ENCODE assay signal across 25 mouse cellular contexts in the genomic region with DNA sequence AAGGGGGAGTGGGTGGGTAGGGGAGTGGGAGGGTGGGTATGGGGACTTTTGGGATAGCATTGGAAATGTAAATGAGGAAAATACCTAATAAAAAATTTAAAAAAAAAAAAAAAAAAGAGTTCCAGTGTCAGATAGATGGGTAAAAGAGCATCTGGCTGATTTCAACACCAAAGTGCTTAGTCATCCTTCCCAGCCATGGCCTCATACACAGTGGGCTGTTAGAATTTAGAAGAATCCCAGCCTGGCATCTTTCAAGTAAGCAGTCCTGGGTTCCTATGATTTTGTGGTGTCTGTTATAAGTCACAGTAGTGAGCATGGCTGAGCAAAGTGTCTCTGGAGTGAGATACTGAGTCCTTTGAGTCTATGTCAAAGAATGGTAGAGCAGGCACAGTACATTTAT. TPM values are rescaled to one million over a fixed set of nuclear protein-coding genes. Genes with fewer than 3 reads are reported as not detected.
DNase-seq lines count a peak whose midpoint lies in the region; ATAC-seq and TF ChIP-seq lines count a peak whose summit lies in the region.
"Had no signal": no experiment of that assay in that cellular context is flagged by ENCODE, and none has a peak within 500 bp of the region (broad histone marks: within the 10 kb centered on the region; RNA-seq: fewer than 3 reads in every experiment).

No protein-coding gene starts in this region.

- no peaks in the 10 kb centered on the region for H3K9me3 ChIP-seq in liver, embryonic 12.5 days (replicated peaks)
- H3K9me3 ChIP-seq in liver, postnatal 0 days (ENCODE audit: low read length) = no peaks in the 10 kb centered on the region
- H3K9me3 ChIP-seq in liver, embryonic 13.5 days (replicated peaks) = no peaks in the 10 kb centered on the region
- no peaks in the 10 kb centered on the region for H3K9me3 ChIP-seq in kidney, embryonic 14.5 days (ENCODE audit: control insufficient read depth, low read length)
- H3K9me3 ChIP-seq: embryonic facial prominence, embryonic 12.5 days; forebrain, embryonic 15.5 days; heart, embryonic 13.5 days; hindbrain, embryonic 13.5 days had no signal

- no peaks in the 10 kb centered on the region for H3K27me3 ChIP-seq in liver, embryonic 12.5 days (replicated peaks)
- H3K27me3 ChIP-seq in liver, postnatal 0 days (ENCODE audit: insufficient read depth, low read length) = no peaks in the 10 kb centered on the region
- H3K27me3 ChIP-seq in liver, embryonic 13.5 days = no peaks in the 10 kb centered on the region
- H3K27me3 ChIP-seq in myocyte (ENCODE audit: control insufficient read depth, insufficient read depth, insufficient read length) = no peaks in the 10 kb centered on the region
- no peaks in the 10 kb centered on the region for H3K27me3 ChIP-seq in kidney, embryonic 14.5 days (ENCODE audit: control insufficient read depth, insufficient read depth, low read length)
- H3K27me3 ChIP-seq: embryonic facial prominence, embryonic 12.5 days; forebrain, embryonic 15.5 days; heart, embryonic 13.5 days; hindbrain, embryonic 13.5 days had no signal

- peaks cover 5% of the 10 kb centered on the region; the same call in 1 of the 2 replicates for H3K4me1 ChIP-seq in liver, embryonic 12.5 days
- H3K4me1 ChIP-seq in liver, postnatal 0 days (ENCODE audit: insufficient read depth) = no peaks in the 10 kb centered on the region
- no peaks in the 10 kb centered on the region for H3K4me1 ChIP-seq in liver, embryonic 13.5 days (replicated peaks)
- H3K4me1 ChIP-seq in kidney, embryonic 14.5 days (ENCODE audit: control insufficient read depth, insufficient read depth, low read length) = no peaks in the 10 kb centered on the region
- H3K4me1 ChIP-seq: embryonic facial prominence, embryonic 12.5 days; forebrain, embryonic 15.5 days; heart, embryonic 13.5 days; hindbrain, embryonic 13.5 days had no signal

- no peak overlapping the region for H3K9ac ChIP-seq in liver, embryonic 12.5 days
- no peak overlapping the region for H3K9ac ChIP-seq in liver, postnatal 0 days (replicated peaks)
- H3K9ac ChIP-seq in liver, embryonic 13.5 days = no peak overlapping the region
- no peak overlapping the region for H3K9ac ChIP-seq in kidney, embryonic 14.5 days (ENCODE audit: low read depth, low read length)
- H3K9ac ChIP-seq: embryonic facial prominence, embryonic 12.5 days; forebrain, embryonic 15.5 days; heart, embryonic 13.5 days; hindbrain, embryonic 13.5 days had no signal

- H3ac ChIP-seq in myocyte (ENCODE audit: control insufficient read depth, insufficient read length) = no peak overlapping the region

- intact Hi-C loops in left cerebral cortex, postnatal 10 days (cut with DNase I) = no loop called here

- peak; percentile 77 for ATAC-seq in liver, embryonic 12.5 days
- ATAC-seq in liver, postnatal 0 days = no peak
- peak; percentile 56; the same call in 1 of the 2 replicates for ATAC-seq in liver, embryonic 13.5 days (ENCODE audit: low read depth)
- no peak for ATAC-seq in kidney, embryonic 14.5 days (ENCODE audit: low FRiP score, low TSS enrichment)
- no peak for ATAC-seq in megakaryocyte-erythroid progenitor cell, adult 5-6 weeks (replicated peaks; ENCODE audit: low FRiP score, low TSS enrichment, poor library complexity, severe bottlenecking)
- ATAC-seq: activated CD4-positive, CD25-positive, alpha-beta regulatory T cell, adult 4 months; forebrain, embryonic 15.5 days; hindbrain, postnatal 0 days had no signal

- no peak for TF ChIP-seq EP300 in liver, postnatal 0 days (IDR thresholded peaks at IDR 0.05; ENCODE audit: low read depth)

- DNase-seq in liver, postnatal 0 days = no peak
- DNase-seq in NIH3T3 (ENCODE audit: low read depth) = peak; percentile 46
- DNase-seq in liver, embryonic 13.5 days = no peak
- no peak for DNase-seq in left cerebral cortex, postnatal 10 days (ENCODE audit: extremely low spot score in 1 of 2, low spot score in 2 of 2)
- DNase-seq: adrenal gland, adult 2 months; adrenal gland, postnatal 25 days; cerebellum, adult 8-10 months; cerebellum, postnatal 25 days; gastrocnemius, postnatal 36 days; heart, adult 11 months had no signal

- H3K27ac ChIP-seq in liver, embryonic 12.5 days = no peak overlapping the region
- H3K27ac ChIP-seq in liver, postnatal 0 days (ENCODE audit: low read depth) = no peak overlapping the region
- no peak overlapping the region for H3K27ac ChIP-seq in liver, embryonic 13.5 days
- no peak overlapping the region for H3K27ac ChIP-seq in kidney, embryonic 14.5 days (ENCODE audit: low read depth, low read length)
- H3K27ac ChIP-seq: embryonic facial prominence, embryonic 12.5 days; forebrain, embryonic 15.5 days; heart, embryonic 13.5 days; hindbrain, embryonic 13.5 days; hindbrain, postnatal 0 days had no signal

- no peaks in the 10 kb centered on the region for H3K36me3 ChIP-seq in liver, embryonic 12.5 days
- no peaks in the 10 kb centered on the region for H3K36me3 ChIP-seq in liver, postnatal 0 days (replicated peaks; ENCODE audit: insufficient read depth, low read length)
- no peaks in the 10 kb centered on the region for H3K36me3 ChIP-seq in liver, embryonic 13.5 days
- no peaks in the 10 kb centered on the region for H3K36me3 ChIP-seq in myocyte (ENCODE audit: control insufficient read depth, insufficient read depth)
- no peaks in the 10 kb centered on the region for H3K36me3 ChIP-seq in kidney, embryonic 14.5 days (ENCODE audit: control insufficient read depth, insufficient read depth, low read length)
- H3K36me3 ChIP-seq: embryonic facial prominence, embryonic 12.5 days; forebrain, embryonic 15.5 days; heart, embryonic 13.5 days; hindbrain, embryonic 13.5 days had no signal

- TF ChIP-seq CTCF in liver, postnatal 0 days (IDR thresholded peaks at IDR 0.05; ENCODE audit: low read depth) = no peak

- no peak overlapping the region for H3K4me3 ChIP-seq in liver, embryonic 12.5 days
- H3K4me3 ChIP-seq in liver, postnatal 0 days (ENCODE audit: low read depth, low read length) = no peak overlapping the region
- no peak overlapping the region for H3K4me3 ChIP-seq in liver, embryonic 13.5 days (replicated peaks)
- H3K4me3 ChIP-seq in myocyte = no peak overlapping the region
- no peak overlapping the region for H3K4me3 ChIP-seq in kidney, embryonic 14.5 days (ENCODE audit: low read length)
- H3K4me3 ChIP-seq: embryonic facial prominence, embryonic 12.5 days; forebrain, embryonic 15.5 days; heart, embryonic 13.5 days; hindbrain, embryonic 13.5 days had no signal

- no peak overlapping the region for H3K4me2 ChIP-seq in liver, embryonic 12.5 days
- H3K4me2 ChIP-seq in liver, postnatal 0 days (ENCODE audit: low read depth, low read length) = no peak overlapping the region
- no peak overlapping the region for H3K4me2 ChIP-seq in liver, embryonic 13.5 days
- no peak overlapping the region for H3K4me2 ChIP-seq in myocyte (ENCODE audit: low read depth)
- H3K4me2 ChIP-seq in kidney, embryonic 14.5 days (replicated peaks; ENCODE audit: low read depth, low read length) = no peak overlapping the region
- H3K4me2 ChIP-seq: embryonic facial prominence, embryonic 12.5 days; forebrain, embryonic 15.5 days; heart, embryonic 13.5 days; hindbrain, embryonic 13.5 days had no signal

- no peak for TF ChIP-seq POLR2A in myocyte (IDR thresholded peaks at IDR 0.05; ENCODE audit: insufficient read length, low read depth)

- H3K79me2 ChIP-seq in myocyte (ENCODE audit: control insufficient read depth, insufficient read depth) = no peaks in the 10 kb centered on the region

TF ChIP-seq in myocyte, 11 proteins besides CTCF, POLR2A, EP300 and RAD21:
- TF ChIP-seq CEBPB (IDR thresholded peaks at IDR 0.05; ENCODE audit: insufficient read depth, poor library complexity, severe bottlenecking) (peak; percentile 20; the same call in 1 of the 2 replicates), REST (IDR thresholded peaks at IDR 0.05; ENCODE audit: insufficient read depth, insufficient read length) (no peak)

RNA-seq across cellular contexts. Expression of gene Gm42906, which starts 7.1 kb away (rescaled TPM):
- not detected in 2 replicates for polyA plus RNA-seq in liver, embryonic 12.5 days (2016; fragmentation: Nextera tagmentation; extraction: Ambion mirVana)
- not detected in 2 replicates for polyA plus RNA-seq in liver, postnatal 0 days (2015; fragmentation: Nextera tagmentation; extraction: Ambion mirVana)
- not detected in 2 replicates for polyA plus RNA-seq in liver, embryonic 13.5 days (2015; fragmentation: Nextera tagmentation; extraction: Ambion mirVana)
- not detected for polyA plus RNA-seq in myocyte (2012; fragmentation: generic; extraction: Trizol)
- not detected in 2 replicates for polyA plus RNA-seq in kidney, embryonic 14.5 days (2014; fragmentation: Nextera tagmentation; extraction: Ambion mirVana)
- total RNA-seq in left cerebral cortex, postnatal 10 days (2021) = 1 to 10 TPM in 1 of 2 experiments, not detected in 1; 1.3 TPM
- not detected in 2 replicates for total RNA-seq in megakaryocyte-erythroid progenitor cell, adult 5-6 weeks (2014; fragmentation: Nextera tagmentation)
- not detected in 2 replicates for total RNA-seq in megakaryocyte-erythroid progenitor cell, adult 5-6 weeks (2017)
- total RNA-seq: adrenal gland, adult 2 months; ES-E14; gastrocnemius, postnatal 36 days; hematopoietic stem cell, adult 5-6 weeks; hindbrain, postnatal 0 days had no signal
- polyA plus RNA-seq: activated CD4-positive, CD25-positive, alpha-beta regulatory T cell, adult 4 months; adrenal gland, adult 2 months; cortical plate, adult 2 months; embryonic facial prominence, embryonic 12.5 days; forebrain, embryonic 11.5 days; forebrain, embryonic 15.5 days; heart, embryonic 13.5 days; heart, postnatal 0 days; hindbrain, embryonic 13.5 days; hindbrain, postnatal 0 days had no signal

Comparison
In these comparisons a context has a peak if more than half of its experiments do, and no peak if none do; other contexts are left out.
1. ATAC-seq: peak in liver, embryonic 12.5 days (single experiment) and liver, embryonic 13.5 days (single experiment); none in liver, postnatal 0 days (single experiment), kidney, embryonic 14.5 days (single experiment) and megakaryocyte-erythroid progenitor cell, adult 5-6 weeks (single experiment).